Mouse (Mus musculus) brain, embryonic 14.5 days (tissue): ENCODE measurements at regions not wholly inside any gene's neighbourhood (a gene's known extent, or its start where the extent isn't known, plus 50 kb on each side); places are given as distances from the start of the nearest gene placed in this dataset.

ENCODE experiments used
- CTCF ChIP-seq: fragments of 200-500 bp; IDR thresholded peaks from 2 replicates; pipeline ENCODE4 v1.5.1; 2012; ENCODE audit warnings: inconsistent platforms, mild to moderate bottlenecking, moderate library complexity, borderline replicate concordance; ENCODE audit not compliant: insufficient read depth, insufficient read length; ENCODE audit errors: extremely low read depth
- POLR2A ChIP-seq: fragments of 200-500 bp; IDR thresholded peaks from 2 replicates; pipeline ENCODE4 v1.6.1; 2012; ENCODE audit warnings: mild to moderate bottlenecking, inconsistent platforms, borderline replicate concordance; ENCODE audit not compliant: poor library complexity, insufficient read depth, insufficient read length, severe bottlenecking; ENCODE audit errors: extremely low read depth

- TF ChIP-seq CTCF (no peak), POLR2A (no peak)
Observed at GRCm38 (mm10) chr4:75463579-75463978, 185.5 kb upstream of the Dmac1 start.
